Mouse (Mus musculus): Measurements from ENCODE around the gene Kcnk3. TPM values are rescaled to one million over a fixed set of nuclear protein-coding genes. Genes with fewer than 3 reads are reported as not detected.

Kcnk3 gene
- total RNA-seq (2023), result not detected in 2 replicates

DNA sequence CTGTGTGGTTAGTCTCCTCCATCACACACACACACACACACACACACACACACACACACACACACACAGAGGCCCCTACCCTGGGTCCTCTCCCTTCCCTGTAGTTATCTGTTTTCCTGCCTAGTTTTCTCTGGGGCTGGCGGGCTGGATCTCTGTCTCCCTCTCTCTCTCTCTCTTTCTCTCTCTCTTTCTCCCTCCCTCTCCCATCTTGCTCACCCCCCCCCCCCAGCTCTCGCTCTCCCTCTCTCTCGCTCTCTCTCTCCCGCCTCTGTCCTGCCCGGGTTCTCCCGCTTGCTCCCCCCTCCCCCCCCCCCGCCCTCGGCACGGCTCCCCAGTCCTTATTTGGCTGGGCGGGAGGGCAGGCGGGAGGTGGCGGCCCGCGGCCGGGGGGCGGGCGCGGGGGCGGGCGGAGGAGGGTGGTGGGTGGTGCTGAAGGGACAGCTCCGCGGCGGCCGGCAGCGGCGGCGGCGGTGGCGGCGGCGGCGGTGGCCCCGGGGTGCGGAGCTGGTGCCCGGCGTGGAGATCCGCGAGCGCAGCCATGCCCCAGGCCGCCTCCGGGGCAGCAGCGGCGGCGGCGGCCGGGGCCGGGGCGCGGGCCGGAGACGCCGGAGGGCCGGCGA lies at the start of gene Kcnk3:
Kcnk3 (plus strand) TSS at position 490 of the 620 bp plus-strand sequence.

DNA sequence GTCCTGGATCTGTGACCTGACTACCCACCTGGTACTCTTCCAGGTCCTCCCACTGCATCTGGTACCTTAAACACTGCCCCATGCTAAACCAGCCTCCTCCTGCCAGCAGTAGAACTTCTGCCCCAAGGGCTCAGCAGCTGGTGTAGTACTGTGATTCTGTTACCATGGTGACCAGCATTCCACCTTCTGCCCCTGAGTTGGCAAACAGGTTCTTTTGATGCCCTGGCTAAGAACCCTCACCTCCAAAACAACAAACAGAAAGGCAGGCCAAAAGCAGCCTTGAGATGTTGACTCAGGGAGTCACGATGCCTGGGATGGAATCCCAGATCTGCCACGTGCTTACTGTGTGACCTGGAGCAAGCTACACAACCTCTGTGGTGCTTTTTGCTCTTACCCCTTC lies 42.3 kb upstream of the Kcnk3 start, which contains the start of gene Cib4:
Cib4 (minus strand) TSS at position 139 of the 400 bp plus-strand sequence.

DNA sequence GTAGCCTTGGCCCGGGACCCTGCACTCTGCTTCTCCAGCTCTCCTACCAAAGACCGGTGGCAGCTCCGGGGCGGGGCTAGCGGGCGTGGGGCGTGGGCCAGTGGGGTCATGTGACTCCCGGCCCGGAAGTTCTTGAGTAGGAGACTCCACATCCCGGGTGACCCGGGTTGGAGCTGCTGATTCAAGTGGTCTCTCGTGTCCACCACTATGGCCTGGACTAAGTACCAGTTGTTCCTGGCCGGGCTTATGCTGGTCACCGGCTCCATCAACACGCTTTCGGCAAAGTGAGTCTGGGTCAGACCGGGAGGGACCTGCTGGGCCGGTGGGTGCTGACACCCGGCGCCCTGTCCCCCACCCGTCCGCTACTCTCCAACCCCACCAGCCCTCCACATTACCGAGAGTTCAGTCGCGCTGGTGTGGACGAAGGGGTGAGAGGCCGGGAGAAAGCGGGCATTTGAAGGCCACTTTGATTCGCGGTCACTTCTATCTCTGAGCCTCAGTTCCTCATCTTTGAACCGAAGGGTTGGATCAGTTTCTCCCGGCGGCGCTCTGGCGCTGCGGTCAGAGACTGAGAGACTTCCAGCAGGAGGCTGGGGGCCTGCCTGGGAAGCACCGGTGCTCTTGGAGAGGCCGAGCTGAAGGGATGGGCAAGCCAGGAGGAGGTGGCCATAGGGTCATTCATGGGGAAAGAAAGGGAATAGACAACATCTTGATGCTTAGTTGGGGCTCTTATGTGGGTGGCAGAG lies 60.0 kb downstream of the Kcnk3 start, which contains the start of gene Slc35f6:
Slc35f6 (plus strand) TSS at position 119 of the 746 bp plus-strand sequence.

DNA sequence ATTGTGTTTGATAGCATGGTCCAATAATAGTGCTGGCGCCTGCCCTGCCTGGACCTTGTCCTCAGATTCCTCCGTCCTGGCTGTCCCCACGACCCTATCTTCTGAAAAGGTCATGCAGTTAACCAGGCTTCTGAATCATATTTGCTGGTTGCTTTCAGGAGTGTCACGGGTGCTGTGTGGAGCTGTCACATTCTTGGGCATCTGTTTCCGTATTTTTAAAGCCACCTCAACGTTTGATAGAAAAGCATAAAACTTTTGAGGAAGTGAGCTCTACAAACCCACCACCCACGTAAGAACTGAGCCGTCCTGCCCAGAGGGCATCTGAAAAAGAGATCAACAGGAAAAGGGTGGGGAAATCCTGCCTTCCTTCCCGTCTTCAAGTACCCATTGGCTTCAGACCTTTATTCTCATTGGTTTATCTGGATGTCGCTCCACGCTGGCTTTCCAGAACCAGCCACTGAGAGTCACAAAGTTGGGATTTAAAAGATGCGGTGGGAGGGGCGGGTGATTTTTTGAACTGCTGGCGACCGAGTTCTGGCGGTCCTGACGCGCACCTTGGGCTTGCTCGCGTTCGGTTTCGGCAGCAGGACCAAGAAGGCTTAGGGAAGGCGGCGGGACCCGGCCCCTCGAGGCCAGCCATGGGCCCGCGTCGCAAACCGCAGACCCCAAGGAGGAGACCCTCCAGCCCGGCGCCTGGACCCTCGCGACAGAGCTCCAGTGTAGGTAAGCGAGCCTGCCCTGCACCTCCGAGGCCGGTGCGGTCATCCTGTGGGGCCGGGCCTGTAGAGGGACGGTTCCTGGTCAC lies 78.6 kb downstream of the Kcnk3 start, which contains the start of gene Cenpa:
Cenpa (plus strand) TSS at position 387 of the 805 bp plus-strand sequence.

Other genes starting within 250 kb of the Kcnk3 start
- gene Otof, start 126.2 kb upstream of the Kcnk3 start, total RNA-seq (2023), result 0.14 and 0.19 TPM in 2 replicates
- gene 1700001C02Rik, start 122.1 kb upstream of the Kcnk3 start, total RNA-seq (2023), result not detected in 2 replicates
- not detected in 2 replicates for gene Cib4, start 42.3 kb upstream of the Kcnk3 start, total RNA-seq (2023)
- gene Slc35f6, start 59.8 kb downstream of the Kcnk3 start, total RNA-seq (2023), result 49.3 and 52.9 TPM in 2 replicates
- gene Cenpa, start 78.6 kb downstream of the Kcnk3 start, total RNA-seq (2023), result 118 and 132 TPM in 2 replicates
- gene Dpysl5, start 123.4 kb downstream of the Kcnk3 start, total RNA-seq (2023), result not detected in 2 replicates
- 1.5 and 1.6 TPM in 2 replicates for gene Mapre3, start 226.5 kb downstream of the Kcnk3 start, total RNA-seq (2023)

Data from neutrophil, adult 65 days (primary cell).